Mouse (Mus musculus) heart, embryonic 14.5 days (tissue): ENCODE data around the gene Rbms3. TPM values are rescaled to one million over a fixed set of nuclear protein-coding genes. Genes with fewer than 3 reads are reported as not detected.
A peak's percentile ranks its signal among the peaks of the same experiment; 100 is the strongest.

Experiments
- ATAC-seq: fragments of 200-750 bp; cut with Nextera tagmentation; 2 replicates; pipeline ENCODE4 v1.8.0; 2017; ENCODE audit warnings: low read depth, moderate TSS enrichment; ENCODE audit not compliant: insufficient number of reproducible peaks, insufficient read depth, low FRiP score
- H3K27ac ChIP-seq, 2 experiments: fragments of 200-500 bp in 1 of 2; fragments of 300-500 bp in 1 of 2; sonication (generic) in 1 of 2; replicated peaks in 1 of 2; 2 replicates each; pipeline ENCODE4 v1.5.1; 2012 to 2014; ENCODE audit warnings: low read depth in 2 of 2, low read length in 2 of 2, control low read depth in 1 of 2, mild to moderate bottlenecking in 1 of 2, mixed read lengths in 1 of 2; ENCODE audit not compliant: control insufficient read depth in 1 of 2, insufficient read depth in 1 of 2
- H3K27me3 ChIP-seq: fragments of 300-500 bp; sonication (generic); 2 replicates; pipeline ENCODE4 v1.6.1; 2014; ENCODE audit warnings: mild to moderate bottlenecking, low read length, control low read depth; ENCODE audit not compliant: control insufficient read depth, insufficient read depth
- H3K36me3 ChIP-seq: fragments of 300-500 bp; sonication (generic); 2 replicates; pipeline ENCODE4 v1.6.1; 2014; ENCODE audit warnings: mild to moderate bottlenecking, control low read depth, low read length, mixed read lengths; ENCODE audit not compliant: control insufficient read depth, insufficient read depth
- H3K4me1 ChIP-seq, 2 experiments: fragments of 200-500 bp in 1 of 2; fragments of 300-500 bp in 1 of 2; sonication (generic) in 1 of 2; 2 replicates each; pipeline ENCODE4 v1.6.1; 2012 to 2014; ENCODE audit warnings: low read length in 2 of 2, control low read depth in 1 of 2, mixed read lengths in 1 of 2; ENCODE audit not compliant: control insufficient read depth in 2 of 2, insufficient read depth in 2 of 2
- H3K4me2 ChIP-seq: fragments of 300-500 bp; sonication (generic); 2 replicates; pipeline ENCODE4 v1.6.1; 2014; ENCODE audit warnings: mild to moderate bottlenecking, low read length
- H3K4me3 ChIP-seq, 2 experiments: fragments of 200-500 bp in 1 of 2; fragments of 300-500 bp in 1 of 2; sonication (generic) in 1 of 2; 2 replicates each; pipeline ENCODE4 v1.5.1; 2012 to 2014; ENCODE audit warnings: low read length in 2 of 2, mild to moderate bottlenecking in 2 of 2, control low read depth in 1 of 2, low read depth in 1 of 2, moderate library complexity in 1 of 2; ENCODE audit not compliant: control insufficient read depth in 1 of 2, insufficient read depth in 1 of 2
- H3K9ac ChIP-seq: fragments of 300-500 bp; sonication (generic); 2 replicates; pipeline ENCODE4 v1.6.1; 2014; ENCODE audit warnings: mild to moderate bottlenecking, low read length
- H3K9me3 ChIP-seq: fragments of 300-500 bp; sonication (generic); 2 replicates; pipeline ENCODE4 v1.6.1; 2016; ENCODE audit warnings: low read length, control low read depth; ENCODE audit not compliant: control insufficient read depth
- WGBS: fragments of 180-500 bp; shearing (Covaris S2); extraction: QIAGEN DNeasy Blood & Tissue Kit; methylation state at CpG from one replicate; pipeline ENCODE4 v1.1.7; 2014; 5-methylcytosine and 5-hydroxymethylcytosine counted together
- polyA plus RNA-seq: library from polyadenylated mRNA; unstranded; fragments of >200 nt; fragmentation: Nextera tagmentation; extraction: Ambion mirVana; gene quantifications from 2 replicates; pipeline ENCODE4 v1.2.1, GENCODE M21; 2014

Gene Rbms3
- polyA plus RNA-seq, 1 experiment from 2014 or later = 39.4 TPM

DNA sequence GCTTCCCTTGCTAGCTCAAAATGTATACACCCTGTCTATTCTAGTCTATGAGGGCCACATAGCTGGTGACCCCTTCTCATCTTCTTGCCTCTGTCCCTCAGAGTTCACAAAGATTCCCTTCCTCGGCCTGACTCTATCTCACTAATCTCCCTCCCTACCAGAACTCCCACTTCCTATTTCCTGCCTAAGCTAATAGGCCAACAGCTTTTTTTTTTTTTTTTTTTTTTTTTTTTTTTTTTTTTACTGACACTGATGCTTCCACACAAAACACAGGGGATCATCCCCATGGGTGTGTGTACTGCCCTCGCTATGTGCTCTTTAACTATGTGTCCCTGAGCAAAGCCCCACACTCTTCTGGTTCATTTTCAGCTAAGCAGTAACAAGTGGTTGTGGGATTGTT lies 1060.0 kb downstream of the Rbms3 start:
- no peaks in the 10 kb centered on the region for H3K36me3 ChIP-seq
- H3K9me3 ChIP-seq = no peaks in the 10 kb centered on the region
- H3K9ac ChIP-seq = no peak overlapping the region
- no peak overlapping the region for H3K4me2 ChIP-seq
- no peak overlapping the region for H3K27ac ChIP-seq
- 63% methylated on average over 2 of the region's 2 CpGs for WGBS
- no peak for ATAC-seq
- H3K4me1 ChIP-seq = no peaks in the 10 kb centered on the region
- no peak overlapping the region for H3K4me3 ChIP-seq
- H3K27me3 ChIP-seq = no peaks in the 10 kb centered on the region

GRCm38 (mm10) chr9:116566711-116567110 lies 1063.0 kb downstream of the Rbms3 start:
- H3K36me3 ChIP-seq = no peaks in the 10 kb centered on the region
- H3K9ac ChIP-seq = no peak overlapping the region
- H3K27ac ChIP-seq = no peak overlapping the region
- no peak overlapping the region for H3K4me2 ChIP-seq
- no peaks in the 10 kb centered on the region for H3K4me1 ChIP-seq
- no peak for ATAC-seq
- no peaks in the 10 kb centered on the region for H3K27me3 ChIP-seq
- H3K9me3 ChIP-seq = no peaks in the 10 kb centered on the region
- 87% methylated on average over 7 of the region's 7 CpGs for WGBS
- no peak overlapping the region for H3K4me3 ChIP-seq

- Histone ChIP-seq H3K4me1 (no peaks in the 10 kb centered on the region), H3K4me3 (no peak overlapping the region), H3K36me3 (no peaks in the 10 kb centered on the region), H3K9me3 (no peaks in the 10 kb centered on the region), H3K4me2 (no peak overlapping the region), H3K27ac (no peak overlapping the region), H3K27me3 (no peaks in the 10 kb centered on the region), H3K9ac (no peak overlapping the region)
- WGBS = 91% methylated on average over 5 of the region's 5 CpGs
- no peak for ATAC-seq
Measured at GRCm38 (mm10) chr9:116557781-116558180, 1071.9 kb downstream of the Rbms3 start.

GRCm38 (mm10) chr9:116556641-116557040 lies 1073.1 kb downstream of the Rbms3 start:
- no peaks in the 10 kb centered on the region for H3K27me3 ChIP-seq
- H3K9ac ChIP-seq = no peak overlapping the region
- WGBS = 32% methylated on average over 8 of the region's 8 CpGs
- no peak overlapping the region for H3K27ac ChIP-seq
- no peak overlapping the region for H3K4me3 ChIP-seq
- no peaks in the 10 kb centered on the region for H3K4me1 ChIP-seq
- no peaks in the 10 kb centered on the region for H3K9me3 ChIP-seq
- no peaks in the 10 kb centered on the region for H3K36me3 ChIP-seq
- no peak for ATAC-seq
- peak overlapping the region; percentile 31 for H3K4me2 ChIP-seq

GRCm38 (mm10) chr9:116553181-116553580 lies 1076.5 kb downstream of the Rbms3 start:
- WGBS = 74% methylated on average over 3 of the region's 3 CpGs

GRCm38 (mm10) chr9:116546156-116546555 lies 1083.6 kb downstream of the Rbms3 start:
- Histone ChIP-seq H3K9me3 (no peaks in the 10 kb centered on the region), H3K9ac (no peak overlapping the region), H3K4me2 (no peak overlapping the region), H3K4me3 (no peak overlapping the region), H3K4me1 (no peaks in the 10 kb centered on the region), H3K27ac (no peak overlapping the region), H3K36me3 (no peaks in the 10 kb centered on the region), H3K27me3 (no peaks in the 10 kb centered on the region)
- ATAC-seq = no peak
- WGBS = 81% methylated on average over 4 of the region's 4 CpGs

More at GRCm38 (mm10) chr9:116553181-116553580, 1076.5 kb downstream of the Rbms3 start:
- Histone ChIP-seq H3K36me3 (no peaks in the 10 kb centered on the region), H3K27ac (no peak overlapping the region), H3K4me3 (no peak overlapping the region), H3K9ac (no peak overlapping the region), H3K4me1 (no peaks in the 10 kb centered on the region), H3K9me3 (no peaks in the 10 kb centered on the region), H3K27me3 (no peaks in the 10 kb centered on the region), H3K4me2 (no peak overlapping the region)
- ATAC-seq = no peak

- no peaks in the 10 kb centered on the region for H3K9me3 ChIP-seq
- H3K4me1 ChIP-seq = no peaks in the 10 kb centered on the region
- H3K27me3 ChIP-seq = no peaks in the 10 kb centered on the region
- no peaks in the 10 kb centered on the region for H3K36me3 ChIP-seq
- no peak overlapping the region for H3K4me3 ChIP-seq
- H3K27ac ChIP-seq = no peak overlapping the region
- H3K4me2 ChIP-seq = no peak overlapping the region
- 89% methylated on average over 4 of the region's 4 CpGs for WGBS
- no peak for ATAC-seq
- H3K9ac ChIP-seq = no peak overlapping the region
Measured at GRCm38 (mm10) chr9:116542793-116543192, 1086.9 kb downstream of the Rbms3 start.

- no peaks in the 10 kb centered on the region for H3K36me3 ChIP-seq
- WGBS = 73% methylated on average over 7 of the region's 7 CpGs
- H3K4me2 ChIP-seq = no peak overlapping the region
- no peak for ATAC-seq
- no peak overlapping the region for H3K4me3 ChIP-seq
- no peaks in the 10 kb centered on the region for H3K4me1 ChIP-seq
- H3K27ac ChIP-seq = no peak overlapping the region
- no peak overlapping the region for H3K9ac ChIP-seq
- H3K27me3 ChIP-seq = no peaks in the 10 kb centered on the region
- H3K9me3 ChIP-seq = no peaks in the 10 kb centered on the region
Measured at GRCm38 (mm10) chr9:116541976-116542375, 1087.7 kb downstream of the Rbms3 start.
